8 mouse cellular contexts compared by ENCODE assay signal in the genomic region with DNA sequence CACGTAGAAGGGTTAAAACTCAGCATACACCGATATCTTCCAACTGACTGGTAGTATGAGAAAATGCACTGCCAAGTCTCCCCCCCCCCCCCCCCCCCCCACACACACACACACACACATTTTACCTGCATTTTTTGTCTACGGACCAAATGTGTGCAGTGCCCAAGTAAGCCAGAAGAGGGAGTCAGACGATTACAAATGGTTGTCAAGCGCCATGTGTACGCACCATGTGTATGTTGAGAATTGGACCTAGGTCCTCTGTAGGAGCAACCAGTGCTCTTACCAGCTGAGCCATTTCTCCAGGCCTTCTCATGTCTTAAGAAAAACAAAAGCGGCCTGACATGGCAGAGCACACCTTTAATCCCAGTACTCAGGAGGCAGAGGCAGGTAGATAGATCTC. TPM values are rescaled to one million over a fixed set of nuclear protein-coding genes. Genes with fewer than 3 reads are reported as not detected.
DNase-seq lines count a peak whose midpoint lies in the region; ATAC-seq and TF ChIP-seq lines count a peak whose summit lies in the region.
"Had no signal": no experiment of that assay in that cellular context is flagged by ENCODE, and none has a peak within 500 bp of the region (broad histone marks: within the 10 kb centered on the region; RNA-seq: fewer than 3 reads in every experiment).

No protein-coding gene starts in this region.

- no peaks in the 10 kb centered on the region for H3K36me3 ChIP-seq in MEL (ENCODE audit: control insufficient read depth in 1 of 2, insufficient read depth in 2 of 2, low read length in 2 of 2)

- no peak overlapping the region for H3K27ac ChIP-seq in layer of hippocampus, adult 2 months
- no peak overlapping the region for H3K27ac ChIP-seq in MEL (ENCODE audit: control insufficient read depth, low read depth, low read length)
- H3K27ac ChIP-seq: heart, embryonic 13.5 days had no signal

- DNase-seq in layer of hippocampus, adult 2 months (ENCODE audit: low spot score in 2 of 2) = peak in 1 of 2 experiments; percentile 67
- DNase-seq in layer of hippocampus, adult 9-11 months = no peak
- DNase-seq in MEL (ENCODE audit: low read depth, low spot score) = peak; percentile 77
- peak; percentile 56 to 58 for DNase-seq in adrenal gland, postnatal 36 days
- DNase-seq in kidney, postnatal 10 days = peak; percentile 72
- no peak for DNase-seq in cerebellum, adult 18-20 months

- H3K4me3 ChIP-seq in layer of hippocampus, adult 2 months = no peak overlapping the region
- no peak overlapping the region for H3K4me3 ChIP-seq in MEL (ENCODE audit: control insufficient read depth in 1 of 2, insufficient read depth in 1 of 2, low read depth in 2 of 2, low read length in 2 of 2)
- H3K4me3 ChIP-seq: heart, embryonic 13.5 days had no signal

- no peaks in the 10 kb centered on the region for H3K4me1 ChIP-seq in MEL (ENCODE audit: control insufficient read depth in 1 of 2, insufficient read depth in 2 of 2, low read length in 2 of 2)
- H3K4me1 ChIP-seq: heart, embryonic 13.5 days had no signal

- peak; percentile 89 for TF ChIP-seq RAD21 in MEL (IDR thresholded peaks at IDR 0.05; ENCODE audit: low read depth, low read length)

- no peaks in the 10 kb centered on the region for H3K27me3 ChIP-seq in MEL (ENCODE audit: control insufficient read depth in 1 of 2, insufficient read depth in 2 of 2, low read length in 2 of 2)
- H3K27me3 ChIP-seq: heart, embryonic 13.5 days had no signal

- TF ChIP-seq EP300 in MEL (IDR thresholded peaks at IDR 0.05; ENCODE audit: low read depth in 1 of 2, low read length in 2 of 2) = no peak

- H3K9ac ChIP-seq in MEL (ENCODE audit: control insufficient read depth, low read depth, low read length, poor library complexity, severe bottlenecking) = no peak overlapping the region
- H3K9ac ChIP-seq: heart, embryonic 13.5 days had no signal

- peak; percentile 93 for ATAC-seq in megakaryocyte progenitor cell, adult 5-6 weeks (replicated peaks; ENCODE audit: poor library complexity)

- TF ChIP-seq CTCF in layer of hippocampus, adult 2 months (conservative IDR thresholded peaks at IDR 0.05) = peak; percentile 71
- TF ChIP-seq CTCF in MEL (IDR thresholded peaks at IDR 0.05 in 2 of 3, conservative IDR thresholded peaks at IDR 0.05 in 1 of 3; ENCODE audit: control insufficient read depth in 1 of 3, insufficient read depth in 1 of 3, low read depth in 2 of 3, low read length in 3 of 3, poor library complexity in 1 of 3, severe bottlenecking in 1 of 3) = peak; percentile 55 to 83 (median 75)

- TF ChIP-seq POLR2A in MEL (IDR thresholded peaks at IDR 0.05; ENCODE audit: control insufficient read depth in 1 of 2, insufficient read depth in 1 of 2, low read depth in 1 of 2, low read length in 2 of 2, poor library complexity in 1 of 2) = no peak

- no peaks in the 10 kb centered on the region for H3K9me3 ChIP-seq in MEL (replicated peaks; ENCODE audit: insufficient read depth, low read length)
- H3K9me3 ChIP-seq: heart, embryonic 13.5 days had no signal

- no peaks in the 10 kb centered on the region for H3K79me2 ChIP-seq in MEL (ENCODE audit: control insufficient read depth, insufficient read depth, low read length, poor library complexity)

TF ChIP-seq in MEL, 35 proteins besides CTCF, POLR2A, EP300 and RAD21:
- TF ChIP-seq E2F4 (IDR thresholded peaks at IDR 0.05; ENCODE audit: borderline replicate concordance, low read depth, low read length) (no peak), ZMIZ1 (IDR thresholded peaks at IDR 0.05; ENCODE audit: low read depth, low read length) (no peak), NRF1 (IDR thresholded peaks at IDR 0.05; ENCODE audit: insufficient read depth, low read depth, low read length, poor library complexity, severe bottlenecking) (no peak), MAZ (IDR thresholded peaks at IDR 0.05; ENCODE audit: low read depth, low read length) (no peak), MAX (IDR thresholded peaks at IDR 0.05; ENCODE audit: low read length) (peak; percentile 73), SIN3A (IDR thresholded peaks at IDR 0.05; ENCODE audit: low read length) (peak; percentile 42; the same call in 1 of the 2 replicates), ZNF384 (IDR thresholded peaks at IDR 0.05; ENCODE audit: low read depth, low read length) (peak; percentile 12; the same call in 1 of the 2 replicates), MYB (IDR thresholded peaks at IDR 0.05; ENCODE audit: low read depth, low read length) (no peak), TBP (IDR thresholded peaks at IDR 0.05; ENCODE audit: low read depth, low read length) (no peak), ZC3H11A (IDR thresholded peaks at IDR 0.05; ENCODE audit: low read depth, low read length) (peak; percentile 92), CHD2 (IDR thresholded peaks at IDR 0.05; ENCODE audit: low read length) (no peak), MEF2A (IDR thresholded peaks at IDR 0.05; ENCODE audit: extremely low read depth, insufficient replicate concordance, low read depth, low read length, poor library complexity, severe bottlenecking) (no peak), BHLHE40 (IDR thresholded peaks at IDR 0.05; ENCODE audit: borderline replicate concordance, low read depth, low read length) (no peak), SMC3 (IDR thresholded peaks at IDR 0.05; ENCODE audit: low read depth, low read length) (peak; percentile 91), GABPA (IDR thresholded peaks at IDR 0.05; ENCODE audit: low read depth, low read length) (no peak), MYC (IDR thresholded peaks at IDR 0.05; ENCODE audit: low read depth, low read length) (peak; percentile 87), RCOR1 (IDR thresholded peaks at IDR 0.05; ENCODE audit: low read depth, low read length) (no peak), NELFE (IDR thresholded peaks at IDR 0.05; ENCODE audit: low read depth, low read length) (no peak)

RNA-seq across cellular contexts. Expression of a gene that starts 35.9 kb away (rescaled TPM):
- 10 to 100 TPM; 16.8 to 18.9 TPM for total RNA-seq in layer of hippocampus, adult 2 months (2021)
- 14.2 and 19.1 TPM in 2 replicates for total RNA-seq in MEL (2012; rRNA removed)
- polyA plus RNA-seq in MEL (2012; ENCODE audit: insufficient read depth in 1 of 2, insufficient read length in 2 of 2, low read depth in 1 of 2, low replicate concordance in 2 of 2, missing spikeins in 1 of 2) = 10 to 100 TPM in 1 of 2 experiments, not detected in 1; 40.8 TPM
- total RNA-seq in adrenal gland, postnatal 36 days (2021) = 10 to 100 TPM; 39.4 to 59.5 TPM
- 0.07 and 0.25 TPM in 2 replicates for total RNA-seq in megakaryocyte progenitor cell, adult 5-6 weeks (2015)
- 0.04 and 0.34 TPM in 2 replicates for total RNA-seq in megakaryocyte progenitor cell, adult 5-6 weeks (2017)

Comparison
In these comparisons a context has a peak if more than half of its experiments do, and no peak if none do; other contexts are left out.
1. DNase-seq: peak in MEL (single experiment), adrenal gland, postnatal 36 days (2 of 2) and kidney, postnatal 10 days (single experiment); none in layer of hippocampus, adult 9-11 months (single experiment) and cerebellum, adult 18-20 months (0 of 2).
2. RNA of a gene that starts 35.9 kb away (total RNA-seq): 39.4 to 59.5 TPM in adrenal gland, postnatal 36 days, 14.2 to 19.1 TPM in MEL and 16.8 to 18.9 TPM in layer of hippocampus, adult 2 months; 0.04 to 0.34 TPM in megakaryocyte progenitor cell, adult 5-6 weeks; every median in the first group is over 10 times any median in the second.